Mouse (Mus musculus) neural tube, embryonic 11.5 days (tissue): Measurements from ENCODE around the gene Zcchc14. TPM values are rescaled to one million over a fixed set of nuclear protein-coding genes. Genes with fewer than 3 reads are reported as not detected.

ENCODE experiments used
- ATAC-seq: fragments of 200-750 bp; cut with Nextera tagmentation; 2 replicates; pipeline ENCODE4 v1.8.0; 2017; ENCODE audit warnings: moderate number of reproducible peaks, mild to moderate bottlenecking, moderate TSS enrichment, moderate library complexity; ENCODE audit not compliant: insufficient read depth, low FRiP score, low TSS enrichment
- DNase-seq: peaks from one replicate; pipeline ENCODE4 v3.0.0-alpha.2; 2015; ENCODE audit warnings: low spot score
- H3K27ac ChIP-seq: fragments of 300-500 bp; sonication (generic); 2 replicates; pipeline ENCODE4 v1.5.1; 2014; ENCODE audit warnings: low read depth, mild to moderate bottlenecking, low read length
- H3K27me3 ChIP-seq: fragments of 300-500 bp; sonication (generic); 2 replicates; pipeline ENCODE4 v1.6.1; 2014; ENCODE audit warnings: mild to moderate bottlenecking, low read length, mixed read lengths; ENCODE audit not compliant: control insufficient read depth, insufficient read depth
- H3K36me3 ChIP-seq: fragments of 300-500 bp; sonication (generic); 2 replicates; pipeline ENCODE4 v1.6.1; 2014; ENCODE audit warnings: mild to moderate bottlenecking, low read length, moderate library complexity, mixed read lengths; ENCODE audit not compliant: control insufficient read depth, insufficient read depth
- H3K4me1 ChIP-seq: fragments of 300-500 bp; sonication (generic); 2 replicates; pipeline ENCODE4 v1.6.1; 2014; ENCODE audit warnings: low read length, mixed read lengths; ENCODE audit not compliant: control insufficient read depth, insufficient read depth
- H3K4me2 ChIP-seq: fragments of 300-500 bp; sonication (generic); 2 replicates; pipeline ENCODE4 v1.6.1; 2014; ENCODE audit warnings: low read depth, mild to moderate bottlenecking, moderate library complexity
- H3K4me3 ChIP-seq: fragments of 300-500 bp; sonication (generic); 2 replicates; pipeline ENCODE4 v1.5.1; 2014; ENCODE audit warnings: low read depth, low read length
- H3K9ac ChIP-seq: fragments of 300-500 bp; sonication (generic); 2 replicates; pipeline ENCODE4 v1.6.1; 2014; ENCODE audit warnings: mild to moderate bottlenecking, low read length
- H3K9me3 ChIP-seq: fragments of 300-500 bp; sonication (generic); 2 replicates; pipeline ENCODE4 v1.6.1; 2016; ENCODE audit warnings: low read length; ENCODE audit not compliant: control insufficient read depth
- WGBS: fragments of 180-500 bp; shearing (Covaris S2); extraction: QIAGEN DNeasy Blood & Tissue Kit; methylation state at CpG from one replicate; pipeline ENCODE4 v1.1.7; 2014; 5-methylcytosine and 5-hydroxymethylcytosine counted together
- polyA plus RNA-seq: library from polyadenylated mRNA; unstranded; fragments of >200 nt; fragmentation: Nextera tagmentation; extraction: Ambion mirVana; gene quantifications from 2 replicates; pipeline ENCODE4 v1.2.1, GENCODE M21; 2014

The Zcchc14 gene
- polyA plus RNA-seq, 1 experiment from 2014 or later = 23.3 TPM

- H3K36me3 ChIP-seq = peaks cover 4% of the 10 kb centered on the region; the same call in 1 of the 2 replicates
- H3K4me3 ChIP-seq = peak within 1 kb of the TSS; percentile 91
- WGBS = under 1% methylated on average over 90 of the region's 94 CpGs
- H3K27ac ChIP-seq = peak within 1 kb of the TSS; percentile 20; the same call in 1 of the 2 replicates
- peak; percentile 87 for ATAC-seq
- peak within 1 kb of the TSS; percentile 83 for H3K4me2 ChIP-seq
- DNase-seq = peak; percentile 99
- peaks cover 15% of the 10 kb centered on the region for H3K4me1 ChIP-seq
- H3K27me3 ChIP-seq = no peaks in the 10 kb centered on the region
- no peaks in the 10 kb centered on the region for H3K9me3 ChIP-seq
- H3K9ac ChIP-seq = peak within 1 kb of the TSS; percentile 83
Observed at GRCm38 (mm10) chr8:121590203-121591177, 62.2 kb downstream of the Zcchc14 start, which contains the start of gene Map1lc3b. Map1lc3b (plus strand) TSS chr8:121590361.

- ATAC-seq (no peak), DNase-seq (no peak)
- H3K4me3 ChIP-seq = no peak overlapping the region
- WGBS = 51% methylated on average over 2 of the region's 2 CpGs
- H3K27me3 ChIP-seq = no peaks in the 10 kb centered on the region
- peaks cover 3% of the 10 kb centered on the region; the same call in 1 of the 2 replicates for H3K36me3 ChIP-seq
- peaks cover 15% of the 10 kb centered on the region for H3K4me1 ChIP-seq
- H3K9ac ChIP-seq = no peak overlapping the region
- H3K27ac ChIP-seq = 0 out of 2 replicates have a peak overlapping the region, but pooled peaks have one; percentile 20
- H3K9me3 ChIP-seq = no peaks in the 10 kb centered on the region
- H3K4me2 ChIP-seq = no peak overlapping the region; the same call in 1 of the 2 replicates
Observed at GRCm38 (mm10) chr8:121589205-121589726, 63.4 kb downstream of the Zcchc14 start.

- H3K36me3 ChIP-seq = peaks cover 2% of the 10 kb centered on the region; the same call in 1 of the 2 replicates
- no peak for DNase-seq
- no peak for ATAC-seq
- H3K27ac ChIP-seq = no peak overlapping the region
- WGBS = 78% methylated on average over 4 of the region's 4 CpGs
- H3K4me1 ChIP-seq = peaks cover 15% of the 10 kb centered on the region
- H3K4me2 ChIP-seq = no peak overlapping the region
- no peak overlapping the region for H3K9ac ChIP-seq
- H3K4me3 ChIP-seq = no peak overlapping the region
- no peaks in the 10 kb centered on the region for H3K9me3 ChIP-seq
- H3K27me3 ChIP-seq = no peaks in the 10 kb centered on the region
Observed at GRCm38 (mm10) chr8:121588750-121589149, 64.0 kb downstream of the Zcchc14 start.

- Histone ChIP-seq H3K4me3 (peak overlapping the region; percentile 50), H3K36me3 (no peaks in the 10 kb centered on the region), H3K27ac (no peak overlapping the region), H3K4me1 (no peaks in the 10 kb centered on the region), H3K9me3 (no peaks in the 10 kb centered on the region), H3K9ac (peak overlapping the region; percentile 48), H3K27me3 (no peaks in the 10 kb centered on the region), H3K4me2 (peak overlapping the region; percentile 63)
- DNase-seq (peak; percentile 98), ATAC-seq (peak; percentile 92)
- 1% methylated on average over 47 of the region's 47 CpGs for WGBS
Observed at GRCm38 (mm10) chr8:121585159-121585825, 67.4 kb downstream of the Zcchc14 start.

GRCm38 (mm10) chr8:121584730-121585129, 68.0 kb downstream of the Zcchc14 start:
- ATAC-seq = no peak
- H3K9ac ChIP-seq = no peak overlapping the region

GRCm38 (mm10) chr8:121583653-121584052, 69.0 kb downstream of the Zcchc14 start:
- H3K27ac ChIP-seq = no peak overlapping the region
- no peaks in the 10 kb centered on the region for H3K9me3 ChIP-seq
- H3K4me1 ChIP-seq = no peaks in the 10 kb centered on the region
- DNase-seq (no peak), ATAC-seq (no peak)
- H3K4me2 ChIP-seq = no peak overlapping the region
- 60% methylated on average over 8 of the region's 8 CpGs for WGBS
- no peaks in the 10 kb centered on the region for H3K36me3 ChIP-seq
- no peak overlapping the region for H3K9ac ChIP-seq
- H3K4me3 ChIP-seq = no peak overlapping the region
- H3K27me3 ChIP-seq = no peaks in the 10 kb centered on the region

More at GRCm38 (mm10) chr8:121584730-121585129, 68.0 kb downstream of the Zcchc14 start:
- Histone ChIP-seq H3K4me2 (peak overlapping the region; percentile 63), H3K4me1 (no peaks in the 10 kb centered on the region), H3K27ac (no peak overlapping the region), H3K36me3 (no peaks in the 10 kb centered on the region), H3K9me3 (no peaks in the 10 kb centered on the region), H3K27me3 (no peaks in the 10 kb centered on the region), H3K4me3 (peak overlapping the region; percentile 50)
- no peak for DNase-seq
- 45% methylated on average over 13 of the region's 13 CpGs for WGBS

GRCm38 (mm10) chr8:121580465-121580864, 72.2 kb downstream of the Zcchc14 start:
- Histone ChIP-seq H3K27me3 (no peaks in the 10 kb centered on the region), H3K36me3 (no peaks in the 10 kb centered on the region), H3K4me2 (no peak overlapping the region), H3K9me3 (no peaks in the 10 kb centered on the region), H3K9ac (no peak overlapping the region), H3K27ac (no peak overlapping the region), H3K4me1 (peaks cover 9% of the 10 kb centered on the region), H3K4me3 (no peak overlapping the region)
- no peak for DNase-seq
- 48% methylated on average over 9 of the region's 9 CpGs for whole genome bisulfite sequencing
- no peak for ATAC-seq

- Histone ChIP-seq H3K4me3 (peak within 1 kb of the TSS; percentile 79), H3K4me2 (peak within 1 kb of the TSS; percentile 74), H3K9me3 (no peaks in the 10 kb centered on the region), H3K9ac (peak within 1 kb of the TSS; percentile 77), H3K36me3 (no peaks in the 10 kb centered on the region), H3K27ac (no peak within 1 kb of the TSS), H3K27me3 (no peaks in the 10 kb centered on the region), H3K4me1 (peaks cover 9% of the 10 kb centered on the region)
- 1% methylated on average over 55 of the region's 63 CpGs for WGBS
- DNase-seq (peak; percentile 96), ATAC-seq (peak; percentile 91)
Observed at GRCm38 (mm10) chr8:121578676-121579451, 73.8 kb downstream of the Zcchc14 start, which contains the start of gene Fbxo31. Fbxo31 (minus strand) TSS chr8:121578806.
